Mouse (Mus musculus): ENCODE data around the gene Tmem253.

Tmem253 gene

GRCm38 (mm10) chr14:52015445-52016100, at the start of gene Tmem253:
Gene Tmem253, plus strand, starts transcription at chr14:52015658.
- DNase-seq: no peak

GRCm38 (mm10) chr14:51967400-51967799, 48.1 kb upstream of the Tmem253 start:
- no peak for DNase-seq

GRCm38 (mm10) chr14:51979252-51979651, 36.2 kb upstream of the Tmem253 start:
- DNase-seq: no peak

GRCm38 (mm10) chr14:51983251-51983650, 32.2 kb upstream of the Tmem253 start:
- DNase-seq: no peak

GRCm38 (mm10) chr14:51983855-51984246, 31.6 kb upstream of the Tmem253 start:
- no peak for DNase-seq

- peak; percentile 71 to 90 for DNase-seq
These were observed 30.9 kb upstream of the Tmem253 start, which contains the start of gene Arhgef40 for GRCm38 (mm10) chr14:51984247-51985231. Gene Arhgef40, plus strand, starts transcription at chr14:51984719.

GRCm38 (mm10) chr14:51985301-51986152, 29.9 kb upstream of the Tmem253 start:
- peak; percentile 69 to 79 for DNase-seq

- DNase-seq: no peak
These were observed 29.3 kb upstream of the Tmem253 start for GRCm38 (mm10) chr14:51986153-51986505.

- no peak for DNase-seq
These were observed 28.3 kb upstream of the Tmem253 start for GRCm38 (mm10) chr14:51987177-51987576.

- DNase-seq: peak; percentile 83 to 85
These were observed 26.7 kb upstream of the Tmem253 start for GRCm38 (mm10) chr14:51988731-51989130.

GRCm38 (mm10) chr14:51989461-51989970, 25.9 kb upstream of the Tmem253 start:
- DNase-seq: no peak

- DNase-seq: no peak
These were observed 21.0 kb upstream of the Tmem253 start for GRCm38 (mm10) chr14:51994453-51994852.

GRCm38 (mm10) chr14:51995219-51995871, 20.1 kb upstream of the Tmem253 start:
- no peak for DNase-seq

- no peak for DNase-seq
These were observed 19.1 kb upstream of the Tmem253 start for GRCm38 (mm10) chr14:51996231-51996841.

- DNase-seq: no peak
These were observed 18.6 kb upstream of the Tmem253 start for GRCm38 (mm10) chr14:51996866-51997265.

- no peak for DNase-seq
These were observed 18.0 kb upstream of the Tmem253 start for GRCm38 (mm10) chr14:51997483-51997882.

- no peak for DNase-seq
These were observed 11.4 kb upstream of the Tmem253 start for GRCm38 (mm10) chr14:52003981-52004495.

GRCm38 (mm10) chr14:52005141-52005540, 10.3 kb upstream of the Tmem253 start:
- no peak for DNase-seq

GRCm38 (mm10) chr14:52005616-52006015, 9.8 kb upstream of the Tmem253 start:
- DNase-seq: no peak

- no peak for DNase-seq
These were observed 9.2 kb upstream of the Tmem253 start for GRCm38 (mm10) chr14:52006241-52006640.

GRCm38 (mm10) chr14:52006771-52007170, 8.7 kb upstream of the Tmem253 start:
- DNase-seq: no peak

Measured in kidney, postnatal 36 days (tissue).